9 mouse cellular contexts compared by ENCODE assay signal in the genomic region with DNA sequence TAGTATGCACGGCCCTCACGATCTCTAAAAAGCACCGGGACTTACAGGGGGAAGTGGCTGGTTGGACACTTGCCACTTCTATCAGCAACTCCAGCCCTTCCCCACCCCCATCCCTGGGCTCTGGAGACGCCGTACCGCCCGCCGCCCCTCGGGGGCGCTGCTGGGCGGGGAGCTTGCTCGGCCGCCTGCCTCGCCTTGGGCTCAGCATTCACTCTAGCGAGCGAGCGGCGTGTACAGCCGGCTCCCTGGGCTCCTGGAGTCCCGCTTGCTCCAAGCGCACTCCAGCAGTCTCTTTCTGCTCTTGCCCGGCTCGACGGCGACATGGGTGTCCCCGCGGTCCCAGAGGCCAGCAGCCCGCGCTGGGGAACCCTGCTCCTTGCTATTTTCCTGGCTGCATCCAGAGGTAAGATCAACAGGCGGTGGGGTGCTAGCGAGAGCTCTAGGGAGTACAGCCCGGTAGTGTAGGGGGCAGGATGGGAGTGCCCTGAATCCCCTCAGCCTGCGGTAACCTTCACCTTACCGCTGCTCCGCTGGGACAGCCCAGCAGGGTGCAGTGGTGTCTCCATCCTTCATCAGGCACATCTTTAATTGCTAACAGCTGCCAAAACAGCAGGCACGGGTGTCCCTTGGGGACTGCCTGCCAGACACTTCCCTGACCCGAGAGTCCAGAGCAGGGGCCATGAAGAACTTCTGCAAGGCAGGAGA. TPM values are rescaled to one million over a fixed set of nuclear protein-coding genes. Genes with fewer than 3 reads are reported as not detected.
DNase-seq lines count a peak whose midpoint lies in the region; ATAC-seq and TF ChIP-seq lines count a peak whose summit lies in the region.
"Had no signal": no experiment of that assay in that cellular context is flagged by ENCODE, and none has a peak within 500 bp of the region (broad histone marks: within the 10 kb centered on the region; RNA-seq: fewer than 3 reads in every experiment).

A gene (plus strand): TSS at position 151 of the 705 bp plus-strand sequence.

- peaks cover 43% of the 10 kb centered on the region for H3K4me1 ChIP-seq in embryonic facial prominence, embryonic 12.5 days
- peaks cover 12% of the 10 kb centered on the region for H3K4me1 ChIP-seq in heart, adult 2 months (ENCODE audit: control insufficient read depth, insufficient read depth, low read length)
- 0 out of 2 replicates have a peak, but pooled peaks cover 2% of the 10 kb centered on the region for H3K4me1 ChIP-seq in kidney, adult 2 months (ENCODE audit: control insufficient read depth, insufficient read depth, low read length)
- peaks cover 53% of the 10 kb centered on the region for H3K4me1 ChIP-seq in limb, embryonic 10.5 days
- peaks cover 9% of the 10 kb centered on the region for H3K4me1 ChIP-seq in midbrain, embryonic 11.5 days (ENCODE audit: control insufficient read depth, insufficient read depth, low read length)

- H3K36me3 ChIP-seq in embryonic facial prominence, embryonic 12.5 days = no peaks in the 10 kb centered on the region
- H3K36me3 ChIP-seq in heart, adult 2 months (ENCODE audit: control insufficient read depth, insufficient read depth, low read length) = no peaks in the 10 kb centered on the region
- no peaks in the 10 kb centered on the region for H3K36me3 ChIP-seq in kidney, adult 2 months (ENCODE audit: control insufficient read depth, insufficient read depth, low read length)
- H3K36me3 ChIP-seq in limb, embryonic 10.5 days = no peaks in the 10 kb centered on the region
- no peaks in the 10 kb centered on the region for H3K36me3 ChIP-seq in midbrain, embryonic 11.5 days (ENCODE audit: control insufficient read depth, insufficient read depth, low read length)

- TF ChIP-seq CTCF in heart, adult 2 months (IDR thresholded peaks at IDR 0.05) = peak; percentile 81
- TF ChIP-seq CTCF in kidney, adult 2 months (conservative IDR thresholded peaks at IDR 0.05; ENCODE audit: insufficient read depth, insufficient read length, low read depth, low read length) = peak; percentile 62

- ATAC-seq in frontal cortex, adult (ENCODE audit: low TSS enrichment) = no peak; the same call in 1 of the 2 replicates
- no peak for ATAC-seq in embryonic facial prominence, embryonic 12.5 days (ENCODE audit: insufficient number of reproducible peaks, insufficient read depth, low FRiP score, low TSS enrichment)
- ATAC-seq in midbrain, embryonic 11.5 days (ENCODE audit: low FRiP score) = peak; percentile 28; the same call in 1 of the 2 replicates
- ATAC-seq: Patski had no signal

- peak; percentile 79 for TF ChIP-seq POLR2A in heart, adult 2 months (IDR thresholded peaks at IDR 0.05; ENCODE audit: insufficient read depth, low read depth, low read length)
- TF ChIP-seq POLR2A in kidney, adult 2 months (IDR thresholded peaks at IDR 0.05; ENCODE audit: low read depth, low read length) = no peak

- peak within 1 kb of the TSS; percentile 34 for H3K4me3 ChIP-seq in embryonic facial prominence, embryonic 12.5 days
- peak within 1 kb of the TSS; percentile 70 for H3K4me3 ChIP-seq in heart, adult 2 months
- peak within 1 kb of the TSS; percentile 37 for H3K4me3 ChIP-seq in kidney, adult 2 months (ENCODE audit: insufficient read depth, low read depth, low read length)
- H3K4me3 ChIP-seq in limb, embryonic 10.5 days = peak within 1 kb of the TSS; percentile 50
- peak within 1 kb of the TSS; percentile 23 for H3K4me3 ChIP-seq in midbrain, embryonic 11.5 days (ENCODE audit: low read depth, low read length)

- H3K27ac ChIP-seq in embryonic facial prominence, embryonic 12.5 days = no peak within 1 kb of the TSS
- peak within 1 kb of the TSS; percentile 86 for H3K27ac ChIP-seq in heart, adult 2 months
- peak within 1 kb of the TSS; percentile 37 for H3K27ac ChIP-seq in kidney, adult 2 months (ENCODE audit: insufficient read depth, low read depth, low read length)
- H3K27ac ChIP-seq in limb, embryonic 10.5 days = peak within 1 kb of the TSS; percentile 63
- H3K27ac ChIP-seq in midbrain, embryonic 11.5 days (ENCODE audit: low read depth, low read length) = no peak within 1 kb of the TSS

- intact Hi-C loops in heart, adult 2 months (cut with DNase I) = loop anchor here (2.0 to 5.0 kb wide), 3 partner anchors 42 to 65 kb away; no protein-coding TSS in a partner anchor

- H3K9ac ChIP-seq in embryonic facial prominence, embryonic 12.5 days = peak within 1 kb of the TSS; percentile 39
- H3K9ac ChIP-seq in heart, adult 2 months (ENCODE audit: low read depth, low read length) = peak within 1 kb of the TSS; percentile 66
- peak within 1 kb of the TSS; percentile 54 for H3K9ac ChIP-seq in midbrain, embryonic 11.5 days (ENCODE audit: low read length)

- H3K9me3 ChIP-seq in embryonic facial prominence, embryonic 12.5 days = no peaks in the 10 kb centered on the region
- H3K9me3 ChIP-seq in limb, embryonic 10.5 days (replicated peaks) = no peaks in the 10 kb centered on the region
- no peaks in the 10 kb centered on the region for H3K9me3 ChIP-seq in midbrain, embryonic 11.5 days (ENCODE audit: control insufficient read depth, low read length)

- TF ChIP-seq EP300 in heart, adult 2 months (IDR thresholded peaks at IDR 0.05; ENCODE audit: insufficient read depth, low read depth, low read length) = 0 out of 2 replicates have a peak, but pooled peaks have one; percentile 33

- peak in 1 of 2 experiments; percentile 66 for DNase-seq in frontal cortex, adult 2 months (ENCODE audit: extremely low spot score in 1 of 2, low spot score in 1 of 2)
- DNase-seq in heart, adult 2 months = peak; percentile 92 to 94
- peak; percentile 80 for DNase-seq in kidney, adult 2 months
- peak; percentile 84 for DNase-seq in limb, embryonic 10.5 days (ENCODE audit: low spot score)
- peak; percentile 100 for DNase-seq in midbrain, embryonic 11.5 days (ENCODE audit: low spot score, missing footprints)
- peak; percentile 84 for DNase-seq in skeletal muscle tissue, adult 2 months (ENCODE audit: low read depth, low spot score)

- peak within 1 kb of the TSS; percentile 56 for H3K4me2 ChIP-seq in embryonic facial prominence, embryonic 12.5 days (replicated peaks)
- peak within 1 kb of the TSS; percentile 57 for H3K4me2 ChIP-seq in midbrain, embryonic 11.5 days

- no peaks in the 10 kb centered on the region for H3K79me2 ChIP-seq in heart, adult 2 months (replicated peaks; ENCODE audit: control insufficient read depth, insufficient read depth, low read length)

- WGBS in embryonic facial prominence, embryonic 12.5 days = under 1% methylated on average over 37 of the region's 37 CpGs
- WGBS in heart, adult 2 months = under 1% methylated on average over 37 of the region's 37 CpGs
- WGBS in kidney, adult 2 months = 2% methylated on average over 37 of the region's 37 CpGs
- under 1% methylated on average over 37 of the region's 37 CpGs for WGBS in limb, embryonic 10.5 days
- WGBS in midbrain, embryonic 11.5 days = under 1% methylated on average over 37 of the region's 37 CpGs

- H3K27me3 ChIP-seq in embryonic facial prominence, embryonic 12.5 days = 0 out of 2 replicates have a peak, but pooled peaks cover 7% of the 10 kb centered on the region
- H3K27me3 ChIP-seq in heart, adult 2 months (ENCODE audit: control insufficient read depth, insufficient read depth, low read length) = no peaks in the 10 kb centered on the region
- no peaks in the 10 kb centered on the region for H3K27me3 ChIP-seq in kidney, adult 2 months (replicated peaks; ENCODE audit: control insufficient read depth, insufficient read depth, low read length)
- H3K27me3 ChIP-seq in limb, embryonic 10.5 days (ENCODE audit: low read depth, poor library complexity, severe bottlenecking) = peaks cover 27% of the 10 kb centered on the region
- H3K27me3 ChIP-seq in midbrain, embryonic 11.5 days (ENCODE audit: control insufficient read depth, insufficient read depth, low read length) = peaks cover 6% of the 10 kb centered on the region; the same call in 1 of the 2 replicates
- H3K27me3 ChIP-seq: Patski had no signal

RNA-seq across cellular contexts. Expression of the gene that starts here (rescaled TPM):
- polyA plus RNA-seq in frontal cortex, adult 2 months (2012; rRNA removed) = 24.3 and 33.1 TPM in 2 replicates
- 1.9 and 2.2 TPM in 2 replicates for polyA plus RNA-seq in embryonic facial prominence, embryonic 12.5 days (2016; fragmentation: Nextera tagmentation; extraction: Ambion mirVana)
- 10 to 100 TPM; 14.9 to 20.9 TPM for total RNA-seq in heart, adult 2 months (2021)
- 28.1 and 39.7 TPM in 2 replicates for polyA plus RNA-seq in heart, adult 2 months (2012; rRNA removed)
- 15.7 and 20.8 TPM in 2 replicates for polyA plus RNA-seq in kidney, adult 2 months (2012; rRNA removed)
- 1.1 and 2.0 TPM in 2 replicates for polyA plus RNA-seq in limb, embryonic 10.5 days (2016; fragmentation: Nextera tagmentation; extraction: Ambion mirVana)
- 1.7 and 2.3 TPM in 2 replicates for polyA plus RNA-seq in midbrain, embryonic 11.5 days (2014; fragmentation: Nextera tagmentation; extraction: Ambion mirVana)

Comparison
In these comparisons a context has a peak if more than half of its experiments do, and no peak if none do; other contexts are left out.
1. H3K27ac ChIP-seq: peak in heart, adult 2 months (single experiment), kidney, adult 2 months (single experiment) and limb, embryonic 10.5 days (single experiment); none in embryonic facial prominence, embryonic 12.5 days (single experiment) and midbrain, embryonic 11.5 days (single experiment).
2. Peak in every context shown above with its lines, with median percentiles within 50 percentile points of each other: H3K4me3 ChIP-seq and H3K9ac ChIP-seq.